Mouse (Mus musculus) heart, postnatal 36 days (tissue): ENCODE measurements around the gene Serpinb6a. TPM values are rescaled to one million over a fixed set of nuclear protein-coding genes. Genes with fewer than 3 reads are reported as not detected.

Source experiments
- DNase-seq, 2 experiments: peaks; one replicate each; pipeline ENCODE4 v3.0.0; 2021 to 2022
- intact Hi-C: fragments of 180-260 bp; cut with DNase I; formaldehyde crosslinking; loops from one replicate; pipeline ENCODE4 v1.15.1; 2025
- total RNA-seq, 2 experiments: library from RNA; stranded (reverse); gene quantifications; 2 replicates each; pipeline ENCODE4 v1.2.3; 2021

The Serpinb6a gene
- 100 to 1,000 TPM; 106 to 112 TPM for total RNA-seq

DNA sequence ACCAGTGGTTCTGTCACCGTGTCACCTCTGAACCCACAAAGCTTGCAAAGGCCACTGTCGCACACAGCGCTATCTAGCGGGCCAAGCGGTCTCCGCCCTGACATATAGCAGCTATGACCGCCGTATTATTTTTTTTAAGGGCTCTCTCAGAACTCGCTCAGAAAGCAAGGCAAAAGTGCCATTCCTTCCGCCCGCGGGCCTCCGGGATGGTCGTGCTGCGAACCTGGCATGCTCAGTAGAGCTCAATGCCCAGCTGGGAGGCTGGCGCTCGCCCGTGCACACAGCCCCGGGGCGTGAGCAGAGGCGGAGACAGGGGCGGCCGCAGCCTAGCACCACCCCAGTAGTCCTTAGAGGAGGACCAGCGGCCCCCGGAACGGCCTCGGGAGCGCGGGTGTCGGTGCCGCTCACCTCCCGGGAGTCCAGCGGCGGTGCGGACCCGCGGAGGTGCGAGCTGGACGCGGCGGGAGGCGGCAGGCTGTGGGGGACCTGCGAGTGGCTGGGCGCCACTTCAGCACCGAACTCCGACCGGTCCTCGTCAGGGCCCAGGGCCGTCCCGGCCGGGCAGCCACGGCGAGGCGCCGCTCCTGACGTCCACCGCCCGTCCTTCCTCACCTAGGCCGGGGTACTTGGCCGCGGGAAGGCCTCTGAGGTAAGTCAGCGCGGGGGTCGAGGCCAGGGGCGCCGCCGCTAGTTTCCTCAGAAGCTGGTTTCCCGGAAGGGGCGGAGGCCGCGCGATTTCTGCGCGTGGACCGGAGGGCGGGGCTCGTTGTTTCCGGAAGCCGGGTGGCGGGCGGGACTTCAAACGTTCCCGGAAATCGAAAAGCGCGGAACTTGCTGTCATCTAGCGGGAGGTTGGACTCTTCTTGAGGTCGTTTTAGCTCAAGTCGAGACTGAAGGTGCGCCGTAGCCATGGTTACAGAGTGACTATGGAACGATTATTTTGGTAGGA is at the start of gene Serpinb6a, which contains the start of gene Ripk1:
Gene Serpinb6a (minus strand): TSS at position 737 of the 949 bp plus-strand sequence.
Gene Ripk1 (plus strand): TSS at position 306 of the 949 bp plus-strand sequence.
- peak; percentile 90 to 92 for DNase-seq
- intact Hi-C loops, result no loop called here

DNA sequence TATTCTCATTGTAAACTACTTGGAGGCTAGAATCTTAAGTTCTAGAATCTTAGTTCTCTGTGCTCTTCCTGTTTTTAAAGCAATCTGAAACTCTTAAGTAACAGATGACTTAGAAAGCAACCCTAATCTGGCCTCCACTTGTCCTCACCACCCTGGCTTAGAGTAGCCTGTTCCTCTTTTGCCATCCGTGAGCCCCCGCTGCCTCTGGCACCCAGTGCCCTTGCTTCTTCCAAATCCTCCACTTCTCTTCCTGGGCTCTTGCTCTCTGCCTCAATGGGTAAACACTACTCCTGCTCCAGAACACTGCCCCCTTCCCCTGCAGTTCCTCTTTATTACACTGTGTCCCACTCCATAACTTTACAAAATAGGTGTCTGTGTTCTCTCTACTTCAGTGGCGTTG is 49.1 kb upstream of the Serpinb6a start:
- intact Hi-C loops, result no loop called here
- DNase-seq, result no peak

DNA sequence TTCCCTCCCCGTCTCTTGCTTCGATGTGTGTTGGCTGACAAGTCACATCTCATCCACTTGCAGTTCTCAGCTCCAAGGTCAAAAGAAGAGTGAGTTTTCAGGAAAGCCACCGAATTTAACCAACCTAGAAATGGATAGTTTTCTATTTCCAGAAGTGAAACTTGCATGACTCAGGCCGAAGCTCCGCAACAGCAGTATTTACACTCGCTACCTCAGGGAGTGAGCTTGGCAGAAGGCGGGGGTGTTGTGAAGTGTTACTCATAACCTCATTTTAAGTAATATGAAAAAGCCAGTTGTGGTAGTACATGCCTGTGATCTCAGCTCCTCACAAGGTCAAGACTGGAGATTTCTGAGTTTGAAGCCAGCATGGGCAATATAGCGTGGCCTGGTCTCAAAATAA is 47.9 kb upstream of the Serpinb6a start:
- no peak for DNase-seq
- intact Hi-C loops, result no loop called here

DNA sequence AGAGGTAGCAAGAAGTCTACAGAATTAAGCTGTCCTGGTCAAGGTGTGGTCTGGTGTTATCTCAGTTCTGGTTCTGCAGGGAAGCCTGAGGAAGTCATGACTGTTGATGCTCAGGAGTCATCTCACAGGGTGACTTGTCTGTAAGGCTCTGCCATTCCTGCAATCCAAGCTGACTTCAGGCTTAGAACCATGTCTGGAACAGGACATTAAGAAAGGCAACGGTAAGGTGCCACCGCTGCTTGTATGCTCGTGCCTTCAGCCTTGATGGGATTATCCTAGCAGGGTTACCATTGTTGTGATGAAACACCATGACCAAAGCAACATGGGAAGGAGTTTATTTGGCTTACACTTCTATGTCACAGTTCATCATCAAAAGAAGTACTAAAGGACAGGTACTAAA is 44.9 kb upstream of the Serpinb6a start:
- intact Hi-C loops, result loop anchor here (2.0 to 10.0 kb wide), 4 partner anchors 29 to 827 kb away; partner anchors contain the start of genes Prpf4b and Slc22a23
- DNase-seq, result no peak

DNA sequence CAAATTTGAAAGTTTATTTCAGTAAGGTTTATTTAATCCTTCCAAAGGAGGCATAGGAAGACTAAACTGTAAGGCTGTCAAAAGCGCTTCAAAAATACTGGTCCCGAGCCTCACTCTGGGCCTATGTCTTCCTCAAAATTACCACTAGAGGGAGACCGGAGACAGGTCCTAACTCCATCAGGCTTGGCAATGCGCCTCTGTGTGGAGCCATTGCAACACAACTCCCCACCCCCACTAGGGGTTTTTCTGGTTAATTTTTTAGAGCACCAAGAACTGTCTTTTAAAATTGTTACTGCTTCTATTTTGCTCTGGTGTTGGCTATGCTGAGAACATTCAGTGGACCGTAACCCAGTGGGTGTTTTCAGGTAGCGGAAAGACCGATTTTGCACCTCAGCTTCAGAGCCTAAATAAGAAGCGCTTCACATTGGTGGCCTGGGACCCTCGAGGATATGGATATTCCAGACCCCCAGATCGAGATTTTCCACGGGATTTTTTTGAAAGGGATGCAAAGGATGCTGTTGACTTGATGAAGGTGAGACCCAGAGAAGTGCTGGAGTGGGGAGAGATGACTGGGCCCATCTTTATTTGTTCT is 43.9 kb upstream of the Serpinb6a start:
- intact Hi-C loops, result loop anchor here (1.0 to 10.0 kb wide), 5 partner anchors 30 to 828 kb away; partner anchors contain the start of genes Prpf4b and Slc22a23
- DNase-seq, result peak; percentile 75 to 80

DNA sequence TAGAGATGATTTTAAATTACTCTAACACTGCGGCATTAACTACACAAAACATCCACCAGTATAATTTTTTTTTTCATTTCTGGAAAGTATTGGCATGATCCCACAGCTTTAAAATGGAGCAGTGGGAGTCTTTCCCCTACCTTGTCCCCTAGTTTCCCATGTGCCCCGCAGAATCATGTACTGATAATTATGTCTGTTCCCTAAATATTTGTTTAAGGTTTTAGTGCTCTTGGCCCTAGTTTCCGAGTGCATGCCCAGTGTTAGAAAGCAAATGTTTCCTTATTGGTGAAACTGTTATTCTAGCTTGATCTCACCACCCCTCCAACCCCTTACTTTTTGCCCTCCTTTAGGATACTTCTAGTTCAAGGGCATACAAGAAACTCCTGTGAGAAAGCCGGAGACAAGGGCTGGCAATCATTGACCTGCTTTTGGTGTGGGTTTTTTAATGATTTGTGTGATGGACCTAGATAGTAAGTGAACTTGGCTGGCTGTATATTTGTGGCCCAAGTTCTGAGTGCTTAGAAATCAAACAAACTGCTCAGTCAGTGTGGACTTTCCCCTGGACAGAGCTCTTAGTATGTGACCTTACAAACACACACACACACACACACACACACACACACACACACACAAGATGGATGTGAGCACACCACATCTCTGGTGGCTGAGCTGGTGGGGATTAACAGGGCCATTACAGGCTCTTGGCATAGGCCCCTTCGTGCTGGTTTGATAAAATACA is 43.1 kb upstream of the Serpinb6a start:
- DNase-seq, result no peak
- intact Hi-C loops, result loop anchor here (1.0 to 10.0 kb wide), 5 partner anchors 31 to 829 kb away; partner anchors contain the start of genes Prpf4b and Slc22a23

DNA sequence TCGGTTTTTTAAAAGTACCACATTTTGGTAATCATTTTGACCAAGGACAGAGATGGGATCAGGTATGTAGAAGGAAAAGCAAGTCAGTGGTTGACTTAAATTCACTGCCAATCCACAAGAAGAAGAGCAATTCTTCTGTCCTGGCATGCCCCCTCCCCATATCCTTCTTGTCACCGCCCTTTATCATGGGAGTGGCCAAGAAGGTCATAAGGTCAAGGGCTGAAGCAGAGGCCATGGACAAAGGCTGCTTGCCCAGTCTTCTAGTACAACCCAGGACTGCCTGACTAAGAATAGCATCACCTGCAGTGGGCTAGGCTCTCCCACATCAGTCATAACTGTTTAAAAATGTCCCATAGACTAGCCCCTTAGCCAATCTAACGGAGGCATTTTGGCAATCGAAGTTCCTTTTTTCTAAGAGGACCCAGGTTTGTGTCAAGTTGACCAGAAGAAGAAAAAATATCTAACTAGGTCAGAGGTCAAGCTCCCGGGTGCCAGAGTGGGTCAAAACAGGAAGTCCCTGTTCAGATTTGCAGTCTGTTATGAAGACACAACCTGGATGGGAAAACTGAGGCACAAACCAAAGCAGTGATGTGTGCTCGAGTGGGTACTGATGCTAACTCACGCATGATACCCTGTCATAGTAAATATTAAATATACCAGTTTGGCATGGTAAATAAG is 41.3 kb upstream of the Serpinb6a start:
- intact Hi-C loops, result loop anchor here (10.0 kb wide), 2 partner anchors 301 to 831 kb away; partner anchors contain the start of genes Prpf4b and Slc22a23
- no peak for DNase-seq

DNA sequence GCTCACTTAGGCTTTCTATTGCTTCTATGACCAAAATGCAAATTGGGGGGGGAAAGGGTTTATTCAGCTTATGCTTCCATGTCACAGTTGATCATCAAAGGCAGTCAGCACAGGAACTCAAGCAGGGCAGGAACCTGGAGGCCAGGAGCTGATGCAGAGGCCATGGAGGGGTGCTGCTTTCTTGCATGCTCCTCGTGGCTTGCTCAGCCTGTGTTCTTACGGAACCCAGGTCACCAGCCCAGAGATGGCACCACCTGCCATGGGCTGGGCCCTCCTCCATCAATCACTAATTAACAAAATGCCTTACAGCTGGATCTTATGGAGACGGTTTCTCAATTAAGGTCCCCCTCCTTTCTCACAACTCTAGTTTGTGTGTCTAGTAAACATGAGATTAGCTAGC is 37.5 kb upstream of the Serpinb6a start:
- intact Hi-C loops, result loop anchor here (10.0 kb wide), 2 partner anchors 305 to 835 kb away; partner anchors contain the start of genes Prpf4b and Slc22a23
- no peak for DNase-seq

DNA sequence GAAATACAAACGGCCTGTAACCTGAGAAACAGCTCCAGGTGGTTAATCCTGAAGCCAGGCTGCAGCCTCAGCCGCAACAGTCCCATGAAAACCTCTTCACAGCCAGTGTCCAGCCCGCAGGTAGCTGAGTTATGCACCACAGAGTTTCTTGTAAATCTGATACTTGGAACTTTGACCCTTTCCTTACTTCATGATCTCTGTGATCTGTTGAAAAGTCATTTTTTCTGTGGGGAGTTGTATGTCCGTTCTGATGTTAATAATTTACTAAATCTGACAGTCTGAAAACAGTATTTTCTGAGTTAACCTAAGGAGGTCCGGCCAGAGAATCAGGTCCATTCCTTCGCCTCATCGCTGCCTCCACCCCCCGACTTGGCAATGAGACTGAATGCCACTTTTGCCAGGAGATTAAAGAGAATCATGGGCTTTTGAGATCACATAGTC is 36.3 kb upstream of the Serpinb6a start:
- DNase-seq, result no peak
- intact Hi-C loops, result no loop called here

DNA sequence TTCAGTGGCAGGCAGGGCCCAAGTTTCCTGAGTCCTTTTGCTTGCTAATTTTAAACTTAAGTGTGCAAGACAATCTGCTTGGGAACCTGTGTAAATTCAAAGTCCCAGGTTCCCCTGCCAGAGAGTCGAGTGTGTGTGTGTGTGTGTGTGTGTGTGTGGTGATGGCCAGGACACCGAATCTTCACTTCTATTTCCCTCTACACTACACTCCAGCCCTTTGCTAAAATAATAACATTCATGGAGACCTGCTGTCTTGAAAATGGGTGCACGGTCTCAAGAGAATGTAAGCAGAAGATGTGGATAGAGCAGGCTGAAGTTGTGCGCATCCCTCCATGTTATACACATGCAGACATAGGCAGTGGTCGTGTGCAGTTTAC is 35.5 kb upstream of the Serpinb6a start:
- no peak for DNase-seq
- intact Hi-C loops, result no loop called here

DNA sequence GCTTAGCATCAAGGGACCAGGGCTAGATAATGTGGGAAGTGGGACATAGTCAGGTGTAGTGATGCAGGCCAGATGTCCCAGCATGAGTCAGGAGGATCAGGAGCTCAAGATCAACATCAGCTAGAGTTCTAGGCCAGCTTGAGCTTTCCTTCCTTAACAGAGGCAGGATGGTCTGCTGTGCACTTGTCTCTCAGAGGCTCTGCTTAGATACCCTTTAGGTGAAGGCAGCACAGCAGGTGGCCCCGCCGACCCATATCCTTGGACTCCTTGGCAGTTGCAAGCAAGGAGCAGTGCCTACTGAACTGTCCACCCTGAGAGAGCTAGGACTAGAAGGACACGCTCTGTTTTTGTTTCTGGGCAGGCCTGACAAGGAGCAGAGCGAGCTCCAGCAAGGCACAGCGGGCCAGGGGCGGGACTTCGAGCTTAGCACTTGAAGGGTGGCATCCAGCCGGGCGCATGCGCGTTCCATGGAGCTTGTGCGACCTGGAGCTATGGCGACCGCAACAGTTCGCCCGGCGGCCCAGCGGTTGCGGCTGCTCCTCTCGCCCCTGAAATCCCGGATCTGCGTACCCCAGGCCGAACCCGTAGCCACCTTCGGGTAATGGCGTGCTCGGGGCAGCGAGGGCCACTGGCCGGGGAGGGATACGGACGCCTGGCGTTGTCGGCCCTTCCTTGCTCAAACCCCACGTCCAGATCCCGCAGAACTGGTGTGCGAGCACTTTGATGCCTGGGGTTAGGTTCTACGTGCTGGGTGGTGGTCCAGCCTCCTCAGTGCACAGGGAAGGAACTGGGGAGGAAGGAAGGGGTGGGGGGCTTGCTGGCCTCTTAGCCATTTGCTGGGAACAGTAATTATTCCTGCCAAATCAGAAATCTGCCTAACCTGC is 34.8 kb upstream of the Serpinb6a start, which contains the start of gene Bphl:
Gene Bphl (plus strand): TSS at position 426 of the 884 bp plus-strand sequence.
- intact Hi-C loops, result no loop called here
- peak; percentile 91 for DNase-seq

DNA sequence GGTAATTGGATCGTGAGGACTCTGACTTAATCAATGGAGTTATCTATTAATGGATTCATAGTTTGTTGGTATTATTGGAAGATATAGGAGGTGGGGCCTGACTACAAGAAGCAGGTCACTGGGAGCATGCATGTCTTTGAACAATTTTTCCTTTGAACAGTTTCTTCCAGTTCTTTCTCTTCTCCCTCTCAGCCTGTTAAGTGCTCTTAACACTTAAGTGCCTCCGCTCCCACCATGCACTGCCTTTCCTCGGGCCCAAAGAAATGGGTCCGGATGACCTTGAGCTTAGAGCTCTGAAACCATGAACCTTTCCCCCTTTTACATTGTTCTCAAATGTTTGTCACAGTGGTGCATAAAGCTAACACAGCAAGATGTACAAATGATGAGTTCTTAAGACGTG is 34.1 kb upstream of the Serpinb6a start:
- intact Hi-C loops, result no loop called here
- no peak for DNase-seq

DNA sequence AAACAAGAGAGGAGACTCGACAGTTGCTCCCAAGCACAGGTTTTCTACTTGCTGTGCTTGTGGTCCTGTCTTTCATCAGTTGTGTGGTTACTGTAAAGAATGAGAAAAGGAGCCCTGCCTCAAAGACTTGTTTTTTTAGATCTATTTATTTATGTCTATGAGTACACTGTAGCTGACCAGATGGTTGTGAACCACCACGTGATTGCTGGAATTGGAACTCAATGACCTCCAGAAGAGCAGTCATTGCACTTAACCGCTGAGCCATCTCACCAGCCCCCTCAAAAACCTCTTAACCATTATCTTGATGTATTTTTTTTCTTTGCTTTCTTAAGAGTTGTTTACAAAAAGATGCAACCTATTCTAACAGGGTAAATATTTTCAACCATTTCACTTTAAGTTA is 32.8 kb upstream of the Serpinb6a start:
- intact Hi-C loops, result no loop called here

DNA sequence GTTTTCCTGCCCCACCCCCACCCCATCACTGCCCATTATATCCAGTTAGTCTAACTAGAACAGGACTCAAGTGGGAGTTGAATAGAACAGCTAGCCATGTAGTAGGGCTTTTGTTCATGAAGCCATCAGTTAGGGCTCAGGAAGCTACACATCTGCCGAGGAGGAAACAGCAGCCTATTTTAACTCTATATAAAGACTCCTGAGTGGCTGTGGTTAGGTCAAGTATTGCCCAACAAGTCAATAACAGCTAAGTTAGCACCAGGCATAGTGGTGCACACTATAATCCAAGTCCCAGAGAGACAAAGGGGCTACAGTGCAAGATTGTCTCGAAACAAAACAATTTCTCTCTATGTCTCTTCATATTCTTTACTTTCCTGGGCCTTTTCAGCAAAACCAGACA is 29.4 kb upstream of the Serpinb6a start:
- DNase-seq, result no peak
- intact Hi-C loops, result no loop called here

More for the DNA sequence above, 32.8 kb upstream of the Serpinb6a start:
- no peak for DNase-seq

DNA sequence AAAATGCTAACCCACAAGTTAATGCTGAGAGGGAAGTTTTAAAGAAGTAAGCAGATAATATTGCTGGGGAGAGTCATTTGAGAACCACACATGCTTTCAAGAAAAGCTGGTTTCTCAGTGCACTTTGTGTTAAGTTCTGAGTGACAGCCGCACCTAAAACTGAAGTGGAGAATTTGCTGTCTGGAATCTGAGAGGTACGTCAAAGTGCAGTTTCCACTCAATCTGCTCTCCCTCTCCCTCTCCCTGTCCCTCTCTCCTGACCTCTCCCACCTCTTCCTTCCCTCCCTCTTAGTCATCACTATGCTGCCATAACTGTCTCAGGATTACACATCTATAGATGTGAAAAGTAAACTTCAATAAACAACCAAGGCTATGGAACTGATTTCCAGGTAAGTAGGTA is 19.4 kb upstream of the Serpinb6a start:
- DNase-seq, result no peak
- intact Hi-C loops, result no loop called here

DNA sequence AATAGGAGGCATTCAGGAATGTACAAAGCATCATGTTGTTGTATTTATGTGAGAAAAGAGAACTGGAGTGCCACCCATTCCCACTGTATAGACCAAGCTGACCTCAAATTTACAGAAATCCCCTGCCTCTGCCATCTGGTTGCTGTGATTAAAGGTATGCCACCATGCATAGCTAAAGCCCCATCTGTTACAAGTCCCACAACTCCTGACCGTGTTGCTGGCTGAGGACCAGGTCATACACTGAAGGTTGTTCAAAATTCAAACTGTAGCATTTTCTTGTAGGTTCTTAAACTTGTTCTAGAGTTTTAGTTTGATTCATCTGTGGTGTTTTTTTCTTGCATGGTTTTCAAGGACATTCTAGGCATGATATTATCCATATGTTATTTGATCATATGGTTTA is 15.9 kb upstream of the Serpinb6a start:
- intact Hi-C loops, result no loop called here
- DNase-seq, result no peak

DNA sequence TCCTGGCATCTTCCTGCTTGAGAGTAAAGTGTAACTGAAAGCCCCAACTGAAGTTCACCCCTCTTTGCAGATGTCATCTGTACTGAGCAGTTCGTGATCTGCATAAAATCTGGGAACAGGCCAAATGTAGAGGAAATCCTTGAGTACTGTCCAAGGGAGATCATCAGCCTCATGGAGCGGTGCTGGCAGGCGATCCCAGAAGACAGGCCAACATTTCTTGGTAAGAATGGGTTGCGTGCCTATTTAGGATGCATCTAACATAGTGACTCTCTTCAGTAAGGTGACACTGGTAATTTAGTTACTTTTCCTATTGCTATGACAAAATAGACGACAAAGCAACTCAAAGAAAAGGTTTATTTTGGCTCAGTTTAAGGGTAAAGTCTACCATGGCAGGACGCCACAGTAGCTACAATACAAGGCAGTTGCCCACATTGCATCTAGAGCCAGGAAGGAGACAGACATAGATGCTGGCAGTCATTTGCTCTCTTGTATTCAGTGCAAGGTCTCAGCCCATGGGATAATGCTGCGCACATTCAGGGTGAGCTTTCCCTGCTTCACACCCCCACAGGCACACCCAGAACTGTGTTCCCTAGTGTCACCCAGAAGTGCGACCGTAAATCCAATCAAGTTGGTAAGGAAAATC is 14.5 kb upstream of the Serpinb6a start:
- DNase-seq, result no peak
- intact Hi-C loops, result no loop called here

DNA sequence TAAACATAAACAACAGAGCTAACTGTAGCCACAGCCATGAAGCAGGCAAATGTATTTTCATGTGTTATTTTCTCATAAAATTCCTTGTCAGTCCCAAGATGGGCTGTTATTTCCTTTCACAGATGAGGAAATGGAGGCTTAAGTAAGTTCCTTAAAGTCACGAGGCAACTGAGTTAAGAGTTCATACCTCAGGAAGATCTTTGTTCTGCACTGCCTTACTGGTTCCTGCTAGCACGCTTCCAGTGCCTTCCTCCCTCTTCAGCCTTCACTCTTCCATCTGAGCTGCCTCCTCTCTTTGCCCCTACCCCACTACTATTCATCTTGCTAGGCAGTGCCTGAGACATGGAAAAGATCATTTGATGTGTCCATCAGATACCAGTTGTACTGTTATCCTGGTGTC is 4.6 kb upstream of the Serpinb6a start:
- intact Hi-C loops, result no loop called here
- DNase-seq, result no peak

DNA sequence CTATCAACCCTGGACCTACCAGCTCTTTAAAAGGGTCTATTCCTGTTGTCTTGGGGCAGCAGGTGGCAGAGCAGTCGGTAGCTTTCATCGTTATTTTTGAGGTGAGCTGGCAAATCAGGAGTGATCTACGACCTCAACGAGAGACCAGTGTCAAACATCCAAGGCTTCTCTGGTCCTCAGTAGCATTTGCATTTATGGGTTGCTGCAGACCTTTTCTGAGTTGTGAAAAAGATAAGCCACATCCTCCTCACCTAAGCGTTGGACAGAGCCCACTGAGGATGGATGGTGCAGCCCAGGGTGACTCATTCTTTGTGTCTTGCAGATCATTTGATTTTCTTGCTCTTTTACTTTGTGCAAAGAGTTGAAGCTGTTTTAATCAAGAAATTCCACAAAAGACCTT is 464 bp upstream of the Serpinb6a start:
- intact Hi-C loops, result no loop called here

More for the DNA sequence above, 464 bp upstream of the Serpinb6a start:
- DNase-seq, result no peak
